Mouse (Mus musculus): Measurements from ENCODE around the gene Uqcr11. TPM values are rescaled to one million over a fixed set of nuclear protein-coding genes. Genes with fewer than 3 reads are reported as not detected.

Uqcr11 gene
- total RNA-seq, 2 experiments from 2014 or later, result 277 to 382 TPM

GRCm38 (mm10) chr10:80399973-80400703 lies 6.5 kb downstream of the Uqcr11 start:
- peak; percentile 14 for ATAC-seq (replicated peaks; ENCODE audit: poor library complexity, severe bottlenecking)

- peak; percentile 80 for ATAC-seq (replicated peaks; ENCODE audit: poor library complexity, severe bottlenecking)
Observed at GRCm38 (mm10) chr10:80399191-80399972, 7.2 kb downstream of the Uqcr11 start, which contains the start of gene Mbd3. Gene Mbd3, minus strand, starts transcription at chr10:80399550.

- peak; percentile 42 for ATAC-seq (replicated peaks; ENCODE audit: poor library complexity, severe bottlenecking)
Observed at GRCm38 (mm10) chr10:80398719-80399190, 7.9 kb downstream of the Uqcr11 start.

GRCm38 (mm10) chr10:80398174-80398535 lies 8.5 kb downstream of the Uqcr11 start:
- ATAC-seq (replicated peaks; ENCODE audit: poor library complexity, severe bottlenecking), result no peak

- no peak for ATAC-seq (replicated peaks; ENCODE audit: poor library complexity, severe bottlenecking)
Observed at GRCm38 (mm10) chr10:80397524-80398173, 9.0 kb downstream of the Uqcr11 start.

GRCm38 (mm10) chr10:80396822-80397523 lies 9.7 kb downstream of the Uqcr11 start:
- ATAC-seq (replicated peaks; ENCODE audit: poor library complexity, severe bottlenecking), result no peak

GRCm38 (mm10) chr10:80395025-80395627 lies 11.5 kb downstream of the Uqcr11 start:
- no peak for ATAC-seq (replicated peaks; ENCODE audit: poor library complexity, severe bottlenecking)

- ATAC-seq (replicated peaks; ENCODE audit: poor library complexity, severe bottlenecking), result no peak
Observed at GRCm38 (mm10) chr10:80392687-80393086, 13.9 kb downstream of the Uqcr11 start.

- no peak for ATAC-seq (replicated peaks; ENCODE audit: poor library complexity, severe bottlenecking)
Observed at GRCm38 (mm10) chr10:80390697-80391096, 15.9 kb downstream of the Uqcr11 start.

GRCm38 (mm10) chr10:80389185-80389708 lies 17.4 kb downstream of the Uqcr11 start:
- ATAC-seq (replicated peaks; ENCODE audit: poor library complexity, severe bottlenecking), result no peak

- no peak for ATAC-seq (replicated peaks; ENCODE audit: poor library complexity, severe bottlenecking)
Observed at GRCm38 (mm10) chr10:80388731-80389130, 17.9 kb downstream of the Uqcr11 start.

GRCm38 (mm10) chr10:80387522-80387959 lies 19.1 kb downstream of the Uqcr11 start, which contains the start of gene Mex3d:
Gene Mex3d, minus strand, starts transcription at chr10:80387659.
- ATAC-seq (replicated peaks; ENCODE audit: poor library complexity, severe bottlenecking), result peak; percentile 45

GRCm38 (mm10) chr10:80386735-80387471 lies 19.7 kb downstream of the Uqcr11 start:
- no peak for ATAC-seq (replicated peaks; ENCODE audit: poor library complexity, severe bottlenecking)

- ATAC-seq (replicated peaks; ENCODE audit: poor library complexity, severe bottlenecking), result no peak
Observed at GRCm38 (mm10) chr10:80385811-80386734, 20.6 kb downstream of the Uqcr11 start.

GRCm38 (mm10) chr10:80385310-80385709 lies 21.3 kb downstream of the Uqcr11 start:
- ATAC-seq (replicated peaks; ENCODE audit: poor library complexity, severe bottlenecking), result no peak

GRCm38 (mm10) chr10:80384709-80385108 lies 21.9 kb downstream of the Uqcr11 start:
- ATAC-seq (replicated peaks; ENCODE audit: poor library complexity, severe bottlenecking), result no peak

GRCm38 (mm10) chr10:80384115-80384639 lies 22.5 kb downstream of the Uqcr11 start:
- no peak for ATAC-seq (replicated peaks; ENCODE audit: poor library complexity, severe bottlenecking)
